Mouse (Mus musculus) activated CD4-positive, CD25-positive, alpha-beta regulatory T cell, adult 9 weeks (primary cell): Measurements from ENCODE around the gene Naf1. TPM values are rescaled to one million over a fixed set of nuclear protein-coding genes. Genes with fewer than 3 reads are reported as not detected.

Experiments used
- polyA plus RNA-seq: library from polyadenylated mRNA; unstranded; fragments of 100-300 nt; shearing (Covaris generic); gene quantifications from one replicate; pipeline ENCODE4 v1.2.1, GENCODE M21; 2017

Gene Naf1
- 0.42 TPM for polyA plus RNA-seq

DNA sequence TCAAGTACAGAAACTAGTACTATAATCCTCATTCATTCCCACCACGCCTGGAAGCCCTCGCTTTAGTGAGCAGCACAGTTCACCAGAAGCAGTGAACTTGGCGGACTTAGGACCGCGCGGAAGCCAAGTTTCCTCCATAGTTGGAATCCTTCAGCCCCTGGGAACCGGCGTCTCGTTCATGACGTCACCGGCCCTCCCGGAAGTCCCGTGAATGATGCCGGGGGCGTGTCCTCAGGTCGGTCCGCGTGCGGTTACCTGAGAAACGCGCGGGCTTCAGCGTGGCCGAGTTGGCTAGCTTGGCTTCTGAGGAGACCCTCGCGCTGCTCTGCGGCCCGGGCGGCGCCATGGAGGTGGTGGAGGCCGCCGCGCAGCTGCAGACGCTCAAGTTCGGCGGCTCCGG, at the start of gene Naf1:
Gene Naf1, plus strand, starts transcription at position 195 of the 400 bp plus-strand sequence.

Other genes starting within 250 kb of the Naf1 start
- not detected for gene Npy5r, start 172.1 kb upstream of the Naf1 start, polyA plus RNA-seq
- not detected for gene Npy1r, start 163.0 kb upstream of the Naf1 start, polyA plus RNA-seq